Mouse (Mus musculus) embryonic facial prominence, embryonic 13.5 days (tissue): ENCODE data around the gene Spns2. TPM values are rescaled to one million over a fixed set of nuclear protein-coding genes. Genes with fewer than 3 reads are reported as not detected.
"Not testable (repeated sequence)": the region's sequence is repeated elsewhere in the genome, so short reads cannot be mapped to it uniquely, and the experiment has no call there.

Experiments
- ATAC-seq: fragments of 200-750 bp; cut with Nextera tagmentation; 2 replicates; pipeline ENCODE4 v1.8.0; 2017; ENCODE audit warnings: low read depth; ENCODE audit not compliant: insufficient number of reproducible peaks, insufficient read depth, low FRiP score, low TSS enrichment
- H3K27ac ChIP-seq: fragments of 300-500 bp; sonication (generic); 2 replicates; pipeline ENCODE4 v1.5.1; 2015; ENCODE audit warnings: moderate library complexity, mild to moderate bottlenecking, inconsistent platforms
- H3K27me3 ChIP-seq: fragments of 300-500 bp; sonication (generic); 2 replicates; pipeline ENCODE4 v1.6.1; 2015; ENCODE audit warnings: mild to moderate bottlenecking, inconsistent platforms
- H3K36me3 ChIP-seq: fragments of 300-500 bp; sonication (generic); 2 replicates; pipeline ENCODE4 v1.6.1; 2015; ENCODE audit warnings: mild to moderate bottlenecking, inconsistent platforms
- H3K4me1 ChIP-seq: fragments of 300-500 bp; sonication (generic); 2 replicates; pipeline ENCODE4 v1.6.1; 2015; ENCODE audit warnings: inconsistent platforms
- H3K4me2 ChIP-seq: fragments of 300-500 bp; sonication (generic); 2 replicates; pipeline ENCODE4 v1.6.1; 2015; ENCODE audit warnings: moderate library complexity, mild to moderate bottlenecking, inconsistent platforms
- H3K4me3 ChIP-seq: fragments of 300-500 bp; sonication (generic); 2 replicates; pipeline ENCODE4 v1.5.1; 2015; ENCODE audit warnings: mild to moderate bottlenecking, inconsistent platforms
- H3K9ac ChIP-seq: fragments of 300-500 bp; sonication (generic); 2 replicates; pipeline ENCODE4 v1.6.1; 2015; ENCODE audit warnings: mild to moderate bottlenecking, inconsistent platforms
- H3K9me3 ChIP-seq: fragments of 300-500 bp; sonication (generic); 2 replicates; pipeline ENCODE4 v1.6.1; 2016; ENCODE audit warnings: inconsistent platforms
- WGBS: fragments of 180-500 bp; shearing (Covaris S2); methylation state at CpG from one replicate; pipeline ENCODE4 v1.1.7; 2015; ENCODE audit warnings: mixed read lengths; 5-methylcytosine and 5-hydroxymethylcytosine counted together
- polyA plus RNA-seq: library from polyadenylated mRNA; unstranded; fragments of >200 nt; fragmentation: Nextera tagmentation; extraction: Ambion mirVana; gene quantifications from 2 replicates; pipeline ENCODE4 v1.2.1, GENCODE M21; 2015

The Spns2 gene
- polyA plus RNA-seq, 1 experiment from 2014 or later: 2.7 TPM

DNA sequence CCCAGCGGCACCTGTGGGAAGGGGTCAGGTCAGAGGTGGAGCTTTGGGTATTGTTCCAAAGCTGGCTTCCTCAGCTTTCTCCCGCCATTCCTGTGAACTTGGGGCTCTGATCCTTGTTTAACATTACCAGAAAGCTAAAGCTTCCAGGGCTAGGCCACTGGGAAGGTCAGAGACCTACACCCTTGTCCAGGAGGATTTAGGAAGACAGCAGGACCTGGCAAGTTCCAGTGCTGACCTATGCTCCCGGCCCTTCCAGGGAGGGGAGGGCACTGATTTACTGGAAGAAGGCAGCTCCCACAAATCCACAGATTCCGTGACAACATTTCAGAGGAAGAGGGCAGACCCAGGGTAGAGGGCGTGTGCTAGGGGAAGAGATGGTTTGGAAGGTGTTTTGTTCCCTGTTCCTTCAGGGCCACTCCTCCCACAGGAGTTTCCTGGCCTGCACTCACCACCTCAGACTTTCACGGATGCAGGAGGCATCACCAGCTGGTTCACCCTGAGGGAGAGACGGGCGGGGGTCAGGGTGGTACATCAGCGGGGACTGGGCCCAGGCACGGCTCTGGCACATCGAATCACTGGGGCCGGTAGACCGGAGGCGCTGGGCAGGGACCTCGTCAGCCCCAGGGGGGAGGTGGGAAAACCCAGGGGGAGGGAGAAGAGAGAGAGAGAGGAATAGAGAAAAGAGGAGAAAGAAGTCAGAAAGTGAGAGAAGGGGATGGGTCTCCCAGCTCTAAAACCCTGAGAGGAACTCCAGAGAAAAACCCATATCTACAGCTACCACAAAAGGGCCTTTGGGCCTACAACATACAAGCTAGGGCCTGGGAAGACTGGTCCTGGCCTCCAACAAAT is 36.4 kb downstream of the Spns2 start:
- H3K4me2 ChIP-seq: no peak overlapping the region
- H3K27ac ChIP-seq: no peak overlapping the region
- no peak overlapping the region for H3K4me3 ChIP-seq
- H3K27me3 ChIP-seq: no peaks in the 10 kb centered on the region
- no peaks in the 10 kb centered on the region for H3K4me1 ChIP-seq
- no peak overlapping the region for H3K9ac ChIP-seq
- peaks cover 48% of the 10 kb centered on the region for H3K36me3 ChIP-seq
- WGBS: 49% methylated on average over 15 of the region's 15 CpGs
- H3K9me3 ChIP-seq: no peaks in the 10 kb centered on the region
- ATAC-seq: no peak

DNA sequence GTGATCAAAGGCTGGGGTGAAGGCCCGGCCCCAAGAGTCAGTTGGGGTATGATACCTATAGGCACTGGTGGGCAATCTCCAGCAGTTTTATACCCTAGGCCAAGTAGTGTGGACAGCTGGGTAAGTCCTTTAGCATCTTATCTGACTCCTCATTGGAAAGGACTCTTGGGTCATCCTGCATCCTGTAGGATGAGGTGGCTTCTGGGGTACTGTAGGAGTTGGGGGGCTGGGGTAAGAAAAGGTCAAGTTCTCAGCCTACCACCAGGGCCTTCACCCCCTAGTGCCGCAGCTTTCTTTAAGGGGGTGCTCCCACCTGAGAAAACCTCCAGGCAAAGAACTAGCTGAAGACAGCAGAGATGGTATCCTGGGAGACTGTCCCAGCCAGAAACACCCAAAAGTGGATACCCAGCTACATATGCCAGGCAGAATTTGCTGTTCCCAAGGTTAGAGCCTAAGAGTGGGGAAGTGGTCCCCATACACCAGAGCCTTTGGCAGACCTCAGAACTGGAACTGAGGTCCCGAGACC is 37.5 kb downstream of the Spns2 start:
- peaks cover 60% of the 10 kb centered on the region for H3K36me3 ChIP-seq

DNA sequence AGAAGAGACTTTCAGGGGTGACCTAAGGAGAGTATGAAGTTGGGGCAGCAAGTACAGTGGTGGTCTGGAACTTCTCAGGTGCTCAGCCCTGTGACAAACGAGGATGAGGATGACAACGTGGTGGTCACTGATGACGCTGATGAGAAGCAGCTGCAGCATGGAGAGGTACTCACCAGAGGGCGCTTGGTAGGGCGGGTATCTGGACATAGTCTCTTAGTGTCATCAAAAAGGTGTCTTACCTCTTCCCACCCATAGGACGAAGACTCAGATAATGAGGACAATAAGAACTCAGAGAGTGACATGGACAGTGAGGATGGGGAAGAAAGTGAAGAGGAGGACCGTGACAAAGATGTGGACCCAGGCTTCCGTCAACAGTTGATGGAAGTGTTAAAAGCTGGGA is 42.2 kb downstream of the Spns2 start:
- WGBS: 84% methylated on average over 8 of the region's 8 CpGs
- Histone ChIP-seq H3K36me3 (peaks cover 100% of the 10 kb centered on the region), H3K9ac (no peak overlapping the region)

More for the DNA sequence above, 37.5 kb downstream of the Spns2 start:
- WGBS: 84% methylated on average over 3 of the region's 3 CpGs
- Histone ChIP-seq H3K27ac (no peak overlapping the region), H3K4me3 (no peak overlapping the region), H3K4me1 (no peaks in the 10 kb centered on the region), H3K9me3 (no peaks in the 10 kb centered on the region), H3K4me2 (no peak overlapping the region), H3K27me3 (no peaks in the 10 kb centered on the region), H3K9ac (no peak overlapping the region)
- ATAC-seq: no peak

DNA sequence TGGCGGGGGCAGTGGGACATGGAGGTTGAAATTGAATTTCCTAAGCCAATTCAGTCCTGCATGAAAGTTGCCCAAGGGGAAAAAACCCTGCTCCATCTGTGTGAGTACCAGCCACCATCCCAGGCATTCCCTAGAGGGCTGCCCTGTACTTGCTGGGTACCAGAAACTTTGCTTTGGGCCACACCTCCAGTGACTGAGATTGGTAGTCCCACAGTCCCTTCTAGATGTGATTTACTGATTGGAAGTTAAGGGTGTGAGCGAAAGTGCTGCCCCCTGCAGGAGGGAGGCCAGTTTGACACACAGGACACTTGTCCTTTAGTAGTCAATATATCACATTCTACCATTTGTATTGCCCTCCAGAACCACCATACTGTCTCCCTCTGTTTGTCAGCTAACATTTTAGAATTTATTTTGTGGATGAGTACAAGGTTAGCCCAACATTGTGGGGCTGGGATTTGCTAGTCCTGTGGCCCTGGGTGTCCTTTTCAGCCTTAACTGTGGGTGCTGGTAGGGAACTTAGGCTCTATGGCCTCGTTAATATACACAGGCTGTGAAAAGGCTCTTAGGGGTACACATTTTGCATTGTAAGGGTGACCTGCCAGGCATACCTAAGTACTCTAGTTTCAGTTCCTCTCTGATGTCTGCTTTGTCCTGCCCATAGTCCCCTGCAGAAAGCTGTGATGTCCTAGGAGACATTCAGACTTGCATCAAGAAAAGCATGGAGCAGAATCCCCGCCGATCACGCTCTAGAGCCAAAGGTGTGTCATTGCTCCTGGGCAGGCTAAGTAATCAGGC is 43.2 kb downstream of the Spns2 start:
- 87% methylated on average over 6 of the region's 6 CpGs for WGBS
- H3K4me3 ChIP-seq: no peak overlapping the region
- no peak overlapping the region for H3K27ac ChIP-seq
- H3K4me1 ChIP-seq: peaks cover 9% of the 10 kb centered on the region
- H3K9me3 ChIP-seq: no peaks in the 10 kb centered on the region
- peaks cover 94% of the 10 kb centered on the region for H3K36me3 ChIP-seq
- no peak for ATAC-seq
- no peak overlapping the region for H3K4me2 ChIP-seq
- no peaks in the 10 kb centered on the region for H3K27me3 ChIP-seq
- H3K9ac ChIP-seq: no peak overlapping the region

More for the DNA sequence above, 42.2 kb downstream of the Spns2 start:
- Histone ChIP-seq H3K27ac (no peak overlapping the region), H3K4me1 (peaks cover 2% of the 10 kb centered on the region), H3K4me2 (no peak overlapping the region), H3K4me3 (no peak overlapping the region), H3K9me3 (no peaks in the 10 kb centered on the region), H3K27me3 (no peaks in the 10 kb centered on the region)
- ATAC-seq: no peak

DNA sequence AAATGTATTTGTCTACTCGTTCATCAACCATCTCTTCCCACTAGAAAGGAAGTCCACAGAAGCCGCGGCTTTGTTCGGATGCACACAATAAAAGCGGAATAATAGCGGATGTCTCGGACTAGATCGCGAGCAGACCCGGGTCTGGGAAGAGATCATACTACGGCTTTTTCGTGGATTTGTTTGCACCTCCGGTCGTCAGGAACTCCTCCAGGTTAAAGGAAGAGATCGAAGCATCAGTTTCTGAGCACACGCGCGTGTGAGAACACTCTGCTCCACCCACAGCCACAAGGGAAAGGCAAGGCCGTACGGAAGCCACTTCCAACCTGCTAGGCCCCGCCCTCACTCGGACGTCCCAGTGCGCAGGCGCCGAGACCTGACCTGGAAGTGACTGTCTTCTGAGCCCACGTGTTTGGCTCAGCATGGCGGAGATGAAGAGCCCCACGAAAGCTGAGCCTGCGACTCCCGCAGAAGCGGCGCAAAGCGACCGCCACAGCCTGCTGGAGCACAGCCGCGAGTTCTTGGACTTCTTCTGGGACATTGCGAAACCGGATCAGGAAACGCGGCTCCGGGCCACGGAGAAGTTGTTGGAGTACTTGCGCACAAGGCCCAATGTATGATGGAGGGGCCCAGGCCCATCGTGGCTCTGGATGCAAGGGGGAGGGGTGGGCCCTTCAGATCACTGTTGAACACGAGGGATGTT is 48.6 kb downstream of the Spns2 start, which contains the start of gene Mybbp1a:
TSS of gene Mybbp1a (plus strand) at position 391 of the 700 bp plus-strand sequence.
- Histone ChIP-seq H3K9me3 (no peaks in the 10 kb centered on the region), H3K9ac (peak within 1 kb of the TSS; percentile 92), H3K27ac (peak within 1 kb of the TSS; percentile 85), H3K36me3 (peaks cover 40% of the 10 kb centered on the region), H3K4me2 (peak within 1 kb of the TSS; percentile 79), H3K27me3 (no peaks in the 10 kb centered on the region), H3K4me3 (peak within 1 kb of the TSS; percentile 76), H3K4me1 (peaks cover 9% of the 10 kb centered on the region)
- WGBS: under 1% methylated on average over 46 of the region's 46 CpGs
- peak; percentile 82 for ATAC-seq

DNA sequence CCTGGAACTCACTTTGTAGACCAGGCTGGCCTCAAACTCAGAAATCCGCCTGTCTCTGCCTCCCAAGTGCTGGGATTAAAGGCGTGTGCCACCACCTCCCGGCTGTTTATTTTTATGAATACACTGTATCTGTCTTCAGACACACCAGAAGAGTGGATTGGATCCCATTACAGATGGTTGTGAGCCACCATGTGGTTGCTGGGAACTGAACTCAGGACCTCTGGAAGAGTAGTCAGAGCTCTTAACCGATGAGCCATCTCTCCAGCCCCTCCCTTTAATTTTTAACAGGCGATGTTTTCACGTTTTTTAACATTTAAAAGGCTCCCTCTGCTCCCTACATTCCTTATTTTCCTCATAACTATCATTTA is 49.1 kb downstream of the Spns2 start:
- WGBS: 47% methylated on average over 6 of the region's 6 CpGs
- H3K9me3 ChIP-seq, ATAC-seq, H3K4me1 ChIP-seq, H3K27me3 ChIP-seq: not testable (repeated sequence)
- peak overlapping the region; percentile 79 for H3K4me2 ChIP-seq
- peak overlapping the region; percentile 76 for H3K4me3 ChIP-seq
- H3K9ac ChIP-seq: peak overlapping the region; percentile 92
- peaks cover 34% of the 10 kb centered on the region for H3K36me3 ChIP-seq
- peak overlapping the region; percentile 85 for H3K27ac ChIP-seq

DNA sequence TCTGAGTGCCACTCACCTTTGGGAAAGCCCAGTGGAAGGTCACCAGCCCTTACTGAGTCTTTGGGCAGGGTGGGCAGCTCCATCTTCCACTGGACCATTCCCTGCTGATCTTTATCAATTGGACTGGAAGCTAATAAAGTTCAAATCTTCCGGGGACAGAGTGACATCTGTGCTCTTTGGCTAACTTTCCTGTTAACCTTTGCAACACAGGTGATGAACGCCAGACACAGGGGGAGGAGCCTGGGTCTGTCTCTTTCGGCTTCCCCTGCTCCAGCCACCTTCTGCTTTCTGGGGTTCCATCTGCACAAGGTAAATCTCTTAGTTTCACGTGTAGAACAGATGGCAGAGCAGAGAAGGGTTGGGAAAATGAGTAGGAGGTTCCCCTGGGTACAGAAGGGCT is 51.3 kb downstream of the Spns2 start:
- WGBS: 63% methylated on average over 4 of the region's 4 CpGs
- peaks cover 13% of the 10 kb centered on the region for H3K4me1 ChIP-seq
- ATAC-seq: no peak
- H3K36me3 ChIP-seq: peaks cover 13% of the 10 kb centered on the region
- no peak overlapping the region for H3K4me2 ChIP-seq
- H3K9ac ChIP-seq: no peak overlapping the region
- no peak overlapping the region for H3K27ac ChIP-seq
- H3K9me3 ChIP-seq: no peaks in the 10 kb centered on the region
- H3K4me3 ChIP-seq: no peak overlapping the region
- H3K27me3 ChIP-seq: no peaks in the 10 kb centered on the region

DNA sequence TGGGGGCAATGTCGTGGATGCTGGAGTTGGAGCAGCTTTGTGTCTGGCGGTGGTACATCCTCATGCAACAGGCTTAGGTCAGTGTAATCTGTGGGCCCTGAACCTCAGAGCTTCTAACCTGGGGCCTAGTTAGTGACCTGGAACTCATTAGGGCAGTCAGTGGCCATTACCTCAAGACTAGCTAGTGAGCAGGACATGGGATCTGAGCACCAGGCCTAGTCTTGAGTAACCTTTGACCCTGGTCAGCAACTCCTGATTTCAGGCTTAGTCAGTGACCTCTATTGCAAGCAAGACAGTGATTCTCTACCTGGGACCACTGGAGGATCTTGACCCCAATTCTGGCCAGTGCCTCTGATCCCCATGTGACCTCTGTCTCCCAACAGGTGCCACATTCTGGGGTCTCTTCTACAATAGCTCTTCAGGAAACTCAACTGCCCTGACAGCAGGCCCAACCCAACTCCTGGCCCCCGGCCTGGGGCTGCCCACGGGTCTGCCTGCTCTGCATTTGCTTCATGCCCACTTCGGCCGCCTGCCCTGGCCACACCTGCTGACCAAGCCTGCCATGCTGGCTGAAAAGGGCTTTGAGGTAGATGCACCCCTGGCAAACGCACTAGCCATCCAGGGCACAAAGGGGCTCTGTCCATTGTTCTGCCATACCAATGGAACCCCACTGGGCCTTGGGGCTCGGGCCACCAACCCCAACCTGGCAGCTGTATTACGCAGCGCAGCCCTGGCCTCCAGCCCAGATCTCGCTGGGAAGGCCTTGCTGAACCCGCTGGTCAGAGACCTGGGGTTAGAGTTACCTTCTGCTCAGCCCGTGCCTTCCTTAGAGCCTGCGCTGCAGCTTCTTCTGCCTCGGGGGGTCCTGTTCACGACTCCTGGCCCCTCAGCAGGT is 52.7 kb downstream of the Spns2 start:
- no peaks in the 10 kb centered on the region for H3K36me3 ChIP-seq
- peaks cover 6% of the 10 kb centered on the region for H3K4me1 ChIP-seq
- no peak overlapping the region for H3K9ac ChIP-seq
- no peak overlapping the region for H3K4me3 ChIP-seq
- H3K27ac ChIP-seq: no peak overlapping the region
- 0 out of 2 replicates have a peak, but pooled peaks have one; percentile 12 for ATAC-seq
- 85% methylated on average over 16 of the region's 16 CpGs for WGBS
- no peaks in the 10 kb centered on the region for H3K9me3 ChIP-seq
- no peaks in the 10 kb centered on the region for H3K27me3 ChIP-seq
- H3K4me2 ChIP-seq: no peak overlapping the region

DNA sequence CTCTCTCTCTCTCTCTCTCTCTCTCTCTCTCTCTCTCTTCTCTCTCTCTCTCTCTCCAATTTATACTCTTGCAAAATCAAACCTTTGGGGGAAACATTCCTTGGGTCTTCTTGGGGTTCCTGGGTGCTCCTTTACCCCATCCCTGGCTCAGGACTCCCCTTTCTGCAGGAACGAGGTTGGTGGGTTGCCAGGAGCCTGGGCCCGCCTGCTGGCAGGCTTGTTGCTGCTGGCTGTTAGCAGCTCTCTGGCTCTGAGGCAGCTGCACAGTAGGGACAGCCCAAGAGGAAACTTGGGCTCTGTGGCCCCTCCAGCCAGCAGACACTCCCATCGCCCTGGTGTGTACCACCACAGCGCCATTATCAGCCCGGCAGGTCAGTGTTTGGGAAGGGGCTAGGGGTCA is 53.4 kb downstream of the Spns2 start:
- Histone ChIP-seq H3K27ac (no peak overlapping the region), H3K36me3 (no peaks in the 10 kb centered on the region), H3K4me2 (no peak overlapping the region), H3K9ac (no peak overlapping the region), H3K4me1 (peaks cover 4% of the 10 kb centered on the region; the same call in 1 of the 2 replicates), H3K27me3 (no peaks in the 10 kb centered on the region), H3K9me3 (no peaks in the 10 kb centered on the region), H3K4me3 (no peak overlapping the region)
- WGBS: 64% methylated on average over 5 of the region's 5 CpGs
- no peak for ATAC-seq

DNA sequence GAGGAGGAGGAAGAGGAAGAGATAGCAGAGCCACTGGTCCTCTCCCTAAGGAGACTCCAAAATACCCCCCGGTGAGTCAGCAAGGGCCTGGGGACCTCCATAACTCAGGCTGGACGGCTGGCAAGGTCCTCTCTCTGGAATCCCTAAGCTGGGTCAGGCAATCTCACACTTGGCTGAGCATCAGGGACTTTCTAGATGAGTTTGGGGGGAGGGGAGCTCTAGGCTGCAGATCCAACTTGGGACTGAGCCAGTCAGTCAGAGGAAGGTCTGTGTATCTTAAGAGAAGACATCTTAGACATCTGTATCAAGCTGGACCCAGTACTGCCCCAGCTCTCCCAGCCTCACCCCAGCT is 54.0 kb downstream of the Spns2 start:
- WGBS: 65% methylated on average over 2 of the region's 2 CpGs
- Histone ChIP-seq H3K9ac (no peak overlapping the region), H3K27ac (no peak overlapping the region), H3K36me3 (no peaks in the 10 kb centered on the region), H3K4me2 (no peak overlapping the region), H3K4me3 (no peak overlapping the region), H3K4me1 (peaks cover 4% of the 10 kb centered on the region; the same call in 1 of the 2 replicates), H3K27me3 (no peaks in the 10 kb centered on the region), H3K9me3 (no peaks in the 10 kb centered on the region)
- no peak for ATAC-seq
